Mouse (Mus musculus): ENCODE results near the gene Adamts6. TPM values are rescaled to one million over a fixed set of nuclear protein-coding genes. Genes with fewer than 3 reads are reported as not detected.
A peak's percentile ranks its signal among the peaks of the same experiment; 100 is the strongest.

The Adamts6 gene
- polyA plus RNA-seq, 1 experiment from 2014 or later: 4.8 TPM

- no peak for TF ChIP-seq CTCF (IDR thresholded peaks at IDR 0.05)
- in situ Hi-C loops (cut with MboI; ENCODE audit: low pct_unique_long_range_greater_than_20kb): no loop called here
- POLR2A ChIA-PET: no interaction called here
- CTCF ChIA-PET: interaction anchor here (0.6 kb wide), 1 partner anchor 39 kb away, joined by 3 read pairs; no protein-coding TSS in a partner anchor
- ATAC-seq (no peak), DNase-seq (ENCODE audit: low read depth, low spot score) (no peak)
- H3K27me3 ChIP-seq: no peaks in the 10 kb centered on the region
These were observed 165.8 kb downstream of the Adamts6 start for GRCm38 (mm10) chr13:104453271-104453974.

DNA sequence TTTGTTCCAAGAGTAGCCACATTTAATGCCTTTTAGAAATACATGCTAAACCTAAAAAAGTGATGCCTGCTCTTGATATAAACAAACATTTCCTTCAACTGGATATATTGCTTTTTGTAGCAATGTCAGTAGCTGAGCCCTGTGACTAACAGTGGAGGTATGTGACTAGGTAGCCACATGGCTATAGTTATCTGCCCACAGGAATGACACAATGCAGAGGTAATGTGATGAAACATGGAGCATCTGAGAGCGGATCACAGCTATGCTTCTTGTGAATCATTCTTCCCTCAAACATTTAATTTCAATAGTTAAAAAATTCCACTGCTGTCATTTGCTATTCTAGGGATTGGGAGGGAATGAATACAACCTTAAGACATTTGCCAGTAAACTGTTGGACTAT is 172.7 kb downstream of the Adamts6 start:
- ATAC-seq (peak; percentile 100), DNase-seq (ENCODE audit: low read depth, low spot score) (peak; percentile 66)
- in situ Hi-C loops (cut with MboI; ENCODE audit: low pct_unique_long_range_greater_than_20kb): no loop called here
- CTCF ChIA-PET: interaction anchor here (0.5 kb wide), 1 partner anchor 72 kb away, joined by 3 read pairs; no protein-coding TSS in a partner anchor
- H3K27me3 ChIP-seq: no peaks in the 10 kb centered on the region
- POLR2A ChIA-PET: no interaction called here
- no peak for TF ChIP-seq CTCF (IDR thresholded peaks at IDR 0.05)

- TF ChIP-seq CTCF (IDR thresholded peaks at IDR 0.05): no peak
- ATAC-seq (peak; percentile 79), DNase-seq (ENCODE audit: low read depth, low spot score) (no peak)
- in situ Hi-C loops (cut with MboI; ENCODE audit: low pct_unique_long_range_greater_than_20kb): no loop called here
- CTCF ChIA-PET: no interaction called here
- H3K27me3 ChIP-seq: no peaks in the 10 kb centered on the region
- POLR2A ChIA-PET: no interaction called here
These were observed 180.4 kb downstream of the Adamts6 start for GRCm38 (mm10) chr13:104468061-104468460.

- POLR2A ChIA-PET: no interaction called here
- no peak for ATAC-seq
These were observed 188.8 kb downstream of the Adamts6 start for GRCm38 (mm10) chr13:104476285-104476956.

GRCm38 (mm10) chr13:104482426-104483089 is 194.9 kb downstream of the Adamts6 start:
- TF ChIP-seq CTCF (IDR thresholded peaks at IDR 0.05): no peak
- no peak for DNase-seq (ENCODE audit: low read depth, low spot score)
- CTCF ChIA-PET: interaction anchor here (1.6 kb wide), 1 partner anchor 13 kb away, joined by 3 read pairs; no protein-coding TSS in a partner anchor
- in situ Hi-C loops (cut with MboI; ENCODE audit: low pct_unique_long_range_greater_than_20kb): no loop called here
- POLR2A ChIA-PET: no interaction called here
- ATAC-seq: no peak
- no peaks in the 10 kb centered on the region for H3K27me3 ChIP-seq

More at GRCm38 (mm10) chr13:104476285-104476956, 188.8 kb downstream of the Adamts6 start:
- in situ Hi-C loops (cut with MboI; ENCODE audit: low pct_unique_long_range_greater_than_20kb): no loop called here
- no peak for DNase-seq (ENCODE audit: low read depth, low spot score)
- no peaks in the 10 kb centered on the region for H3K27me3 ChIP-seq
- CTCF ChIA-PET: no interaction called here
- TF ChIP-seq CTCF (IDR thresholded peaks at IDR 0.05): no peak

DNA sequence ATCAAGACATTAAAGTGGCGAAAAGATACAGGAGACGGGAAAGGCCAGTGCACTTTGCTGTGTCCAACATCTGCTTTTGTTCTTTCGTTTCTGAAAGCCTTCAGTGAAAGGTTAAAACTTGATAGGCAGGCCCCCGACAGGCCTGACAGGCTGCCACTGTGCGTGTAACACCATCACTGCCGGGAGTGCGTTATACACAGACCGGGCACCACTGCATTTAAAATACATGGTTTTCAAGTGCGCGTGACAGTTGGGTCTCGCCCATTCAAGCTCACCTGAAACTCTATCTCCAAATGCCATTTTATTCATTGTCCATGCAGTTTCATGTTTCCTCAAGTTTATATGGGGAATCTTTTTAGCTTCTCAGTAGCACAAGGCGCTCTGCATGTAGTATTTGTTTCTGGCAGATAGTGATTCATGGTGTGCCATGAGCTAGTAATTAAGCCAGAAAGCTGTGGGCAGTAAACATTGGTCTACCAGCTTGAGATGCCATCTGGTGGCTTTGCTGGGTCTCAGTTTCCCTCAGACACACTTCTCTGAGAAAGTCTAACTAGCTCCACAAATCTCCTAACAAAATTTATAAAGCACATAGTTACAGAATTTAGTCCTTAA is 195.6 kb downstream of the Adamts6 start:
- ATAC-seq: no peak
- H3K27me3 ChIP-seq: no peaks in the 10 kb centered on the region
- in situ Hi-C loops (cut with MboI; ENCODE audit: low pct_unique_long_range_greater_than_20kb): no loop called here
- CTCF ChIA-PET: interaction anchor here (0.8 to 1.6 kb wide), 3 partner anchors 11 to 51 kb away, joined by 3 to 4 read pairs (median 3); no protein-coding TSS in a partner anchor
- TF ChIP-seq CTCF (IDR thresholded peaks at IDR 0.05): no peak
- POLR2A ChIA-PET: no interaction called here
- no peak for DNase-seq (ENCODE audit: low read depth, low spot score)

DNA sequence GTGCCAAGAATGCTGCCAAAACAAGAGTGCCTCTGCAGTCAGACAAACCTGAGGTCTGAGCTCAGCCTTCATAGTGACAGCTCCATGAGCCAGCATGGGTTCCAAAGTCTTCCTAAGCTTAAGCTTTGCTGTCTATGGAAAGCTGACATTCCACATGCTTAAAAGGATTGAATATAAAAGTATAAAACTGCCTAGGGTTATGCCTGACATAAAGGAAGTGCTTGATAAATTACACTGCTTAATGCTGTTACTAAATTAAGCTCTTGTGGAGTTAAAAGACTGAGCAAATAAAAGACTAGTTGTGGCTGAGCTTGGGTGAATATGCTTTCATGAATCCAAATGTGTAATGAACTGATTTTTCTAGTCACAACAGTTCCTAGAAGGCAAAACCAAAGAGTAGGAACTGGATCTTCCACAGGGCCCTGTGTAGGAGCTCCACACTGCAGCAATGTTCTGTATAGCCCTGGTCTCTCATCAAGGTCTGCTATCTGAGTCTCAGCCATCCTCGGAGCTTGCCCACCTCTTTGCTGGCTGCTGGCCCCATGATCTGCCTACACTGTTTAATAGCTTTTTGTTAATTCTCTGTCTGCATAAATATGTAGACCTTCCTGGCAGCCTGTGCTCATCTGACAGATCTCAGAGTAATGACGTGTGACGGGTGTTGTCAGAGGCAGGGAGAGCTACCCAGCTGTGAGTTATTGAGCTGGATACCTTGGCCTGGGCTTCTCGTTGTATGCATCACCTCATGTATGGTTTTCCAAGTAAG is 203.6 kb downstream of the Adamts6 start:
- H3K27me3 ChIP-seq: no peaks in the 10 kb centered on the region
- POLR2A ChIA-PET: interaction anchor here (0.6 to 1.7 kb wide), 4 partner anchors 8 to 88 kb away, joined by 3 read pairs; no protein-coding TSS in a partner anchor
- peak; percentile 73 for ATAC-seq
- peak; percentile 39 for DNase-seq (ENCODE audit: low read depth, low spot score)
- CTCF ChIA-PET: interaction anchor here (0.6 to 2.7 kb wide), 7 partner anchors 11 to 448 kb away, joined by 3 to 10 read pairs (median 4); no protein-coding TSS in a partner anchor
- in situ Hi-C loops (cut with MboI; ENCODE audit: low pct_unique_long_range_greater_than_20kb): no loop called here
- TF ChIP-seq CTCF (IDR thresholded peaks at IDR 0.05): no peak

- no peak for DNase-seq (ENCODE audit: low read depth, low spot score)
- in situ Hi-C loops (cut with MboI; ENCODE audit: low pct_unique_long_range_greater_than_20kb): no loop called here
- no peaks in the 10 kb centered on the region for H3K27me3 ChIP-seq
- POLR2A ChIA-PET: no interaction called here
- ATAC-seq: no peak
- no peak for TF ChIP-seq CTCF (IDR thresholded peaks at IDR 0.05)
- CTCF ChIA-PET: interaction anchor here (1.3 to 1.4 kb wide), 2 partner anchors 10 to 95 kb away, joined by 3 read pairs; no protein-coding TSS in a partner anchor
These were observed 205.9 kb downstream of the Adamts6 start for GRCm38 (mm10) chr13:104493466-104493993.

- ATAC-seq (no peak), DNase-seq (ENCODE audit: low read depth, low spot score) (no peak)
- no peak for TF ChIP-seq CTCF (IDR thresholded peaks at IDR 0.05)
- POLR2A ChIA-PET: no interaction called here
- in situ Hi-C loops (cut with MboI; ENCODE audit: low pct_unique_long_range_greater_than_20kb): no loop called here
- no peaks in the 10 kb centered on the region for H3K27me3 ChIP-seq
- CTCF ChIA-PET: interaction anchor here (1.3 to 1.4 kb wide), 3 partner anchors 11 to 94 kb away, joined by 3 read pairs; no protein-coding TSS in a partner anchor
These were observed 206.7 kb downstream of the Adamts6 start for GRCm38 (mm10) chr13:104494200-104494873.
